Mouse (Mus musculus): ENCODE measurements at regions not wholly inside any gene's neighbourhood (a gene's known extent, or its start where the extent isn't known, plus 50 kb on each side); places are given as distances from the start of the nearest gene placed in this dataset.

GRCm38 (mm10) chr8:115515647-115516046 lies 191.9 kb downstream of the Maf start:
- WGBS (ENCODE audit: insufficient replicate concordance): 44% methylated on average over 4 of the region's 4 CpGs

GRCm38 (mm10) chr8:115514485-115514884 lies 193.1 kb downstream of the Maf start:
- 50% methylated on average over 3 of the region's 3 CpGs for WGBS (ENCODE audit: insufficient replicate concordance)
- Histone ChIP-seq H3K27ac (no peak overlapping the region), H3K9ac (no peak overlapping the region), H3K4me1 (no peaks in the 10 kb centered on the region), H3K27me3 (replicated peaks) (no peaks in the 10 kb centered on the region; the same call in 1 of the 2 replicates), H3K4me2 (no peak overlapping the region), H3K9me3 (replicated peaks) (no peaks in the 10 kb centered on the region), H3K4me3 (no peak overlapping the region), H3K36me3 (no peaks in the 10 kb centered on the region)
- ATAC-seq: no peak

More at GRCm38 (mm10) chr8:115515647-115516046, 191.9 kb downstream of the Maf start:
- H3K9me3 ChIP-seq (replicated peaks): no peaks in the 10 kb centered on the region
- no peak overlapping the region for H3K4me3 ChIP-seq
- no peaks in the 10 kb centered on the region for H3K36me3 ChIP-seq
- no peak overlapping the region for H3K27ac ChIP-seq
- H3K4me1 ChIP-seq: no peaks in the 10 kb centered on the region
- ATAC-seq: no peak
- no peak overlapping the region for H3K9ac ChIP-seq
- H3K27me3 ChIP-seq (replicated peaks): no peaks in the 10 kb centered on the region; the same call in 1 of the 2 replicates
- H3K4me2 ChIP-seq: no peak overlapping the region

- no peaks in the 10 kb centered on the region for H3K27me3 ChIP-seq (replicated peaks)
- H3K36me3 ChIP-seq: no peaks in the 10 kb centered on the region
- 70% methylated on average over 4 of the region's 4 CpGs for WGBS (ENCODE audit: insufficient replicate concordance)
- H3K9ac ChIP-seq: no peak overlapping the region
- no peak for ATAC-seq
- H3K4me1 ChIP-seq: peaks cover 7% of the 10 kb centered on the region; the same call in 1 of the 2 replicates
- H3K4me3 ChIP-seq: no peak overlapping the region
- H3K9me3 ChIP-seq (replicated peaks): no peaks in the 10 kb centered on the region
- H3K27ac ChIP-seq: no peak overlapping the region
- H3K4me2 ChIP-seq: peak overlapping the region; percentile 19; the same call in 1 of the 2 replicates
These were observed 200.4 kb downstream of the Maf start for GRCm38 (mm10) chr8:115507180-115507579.

- Histone ChIP-seq H3K27me3 (replicated peaks) (no peaks in the 10 kb centered on the region), H3K4me2 (peak overlapping the region; percentile 19; the same call in 1 of the 2 replicates), H3K27ac (no peak overlapping the region), H3K9me3 (replicated peaks) (no peaks in the 10 kb centered on the region), H3K4me1 (peaks cover 7% of the 10 kb centered on the region; the same call in 1 of the 2 replicates), H3K4me3 (no peak overlapping the region), H3K36me3 (no peaks in the 10 kb centered on the region), H3K9ac (no peak overlapping the region)
- 11% methylated on average over 10 of the region's 10 CpGs for WGBS (ENCODE audit: insufficient replicate concordance)
- ATAC-seq: peak; percentile 55
These were observed 200.9 kb downstream of the Maf start for GRCm38 (mm10) chr8:115506741-115507140.

GRCm38 (mm10) chr8:115496016-115496415 lies 211.6 kb downstream of the Maf start:
- Histone ChIP-seq H3K27ac (no peak overlapping the region), H3K9me3 (replicated peaks) (no peaks in the 10 kb centered on the region), H3K4me2 (no peak overlapping the region), H3K27me3 (replicated peaks) (no peaks in the 10 kb centered on the region), H3K9ac (no peak overlapping the region), H3K4me1 (no peaks in the 10 kb centered on the region), H3K36me3 (no peaks in the 10 kb centered on the region), H3K4me3 (no peak overlapping the region)
- ATAC-seq: no peak
- WGBS (ENCODE audit: insufficient replicate concordance): 58% methylated on average over 1 of the region's 1 CpGs

GRCm38 (mm10) chr8:115494353-115494752 lies 213.2 kb downstream of the Maf start:
- no peaks in the 10 kb centered on the region for H3K27me3 ChIP-seq (replicated peaks)

GRCm38 (mm10) chr8:115486904-115487303 lies 220.7 kb downstream of the Maf start:
- 26% methylated on average over 3 of the region's 3 CpGs for WGBS (ENCODE audit: insufficient replicate concordance)
- H3K36me3 ChIP-seq: no peaks in the 10 kb centered on the region
- no peak for ATAC-seq
- H3K27me3 ChIP-seq (replicated peaks): no peaks in the 10 kb centered on the region
- H3K27ac ChIP-seq: no peak overlapping the region
- H3K4me2 ChIP-seq: no peak overlapping the region
- no peaks in the 10 kb centered on the region for H3K9me3 ChIP-seq (replicated peaks)
- no peaks in the 10 kb centered on the region for H3K4me1 ChIP-seq
- no peak overlapping the region for H3K9ac ChIP-seq
- no peak overlapping the region for H3K4me3 ChIP-seq

More at GRCm38 (mm10) chr8:115494353-115494752, 213.2 kb downstream of the Maf start:
- no peak overlapping the region for H3K4me2 ChIP-seq
- no peak overlapping the region for H3K9ac ChIP-seq
- WGBS (ENCODE audit: insufficient replicate concordance): 72% methylated on average over 8 of the region's 8 CpGs
- H3K4me3 ChIP-seq: no peak overlapping the region
- no peak for ATAC-seq
- H3K36me3 ChIP-seq: no peaks in the 10 kb centered on the region
- H3K4me1 ChIP-seq: no peaks in the 10 kb centered on the region
- no peaks in the 10 kb centered on the region for H3K9me3 ChIP-seq (replicated peaks)
- no peak overlapping the region for H3K27ac ChIP-seq

DNA sequence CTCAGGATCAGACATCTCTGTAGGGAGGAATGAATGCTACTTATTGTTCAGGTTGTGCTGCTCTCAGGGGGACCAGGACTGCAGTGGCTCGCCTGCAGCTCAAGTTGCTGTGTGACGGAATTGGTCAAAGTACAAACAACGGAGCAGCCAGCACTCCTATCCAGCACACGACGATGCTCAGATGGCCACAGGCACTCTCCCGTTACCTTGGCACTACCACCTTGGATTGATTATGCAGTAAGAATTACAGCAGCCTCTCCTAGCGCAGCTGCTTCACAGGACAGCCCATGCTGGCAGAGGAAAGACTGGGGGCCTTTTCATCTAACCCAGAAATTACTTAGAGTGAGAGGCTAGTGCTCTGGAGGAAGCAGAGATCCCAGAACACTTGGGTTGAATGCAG lies 226.5 kb downstream of the Maf start:
- ATAC-seq: no peak
- no peak overlapping the region for H3K4me2 ChIP-seq
- no peak overlapping the region for H3K9ac ChIP-seq
- no peak overlapping the region for H3K27ac ChIP-seq
- no peaks in the 10 kb centered on the region for H3K4me1 ChIP-seq
- no peak overlapping the region for H3K4me3 ChIP-seq
- H3K36me3 ChIP-seq: no peaks in the 10 kb centered on the region
- WGBS (ENCODE audit: insufficient replicate concordance): 63% methylated on average over 7 of the region's 7 CpGs
- H3K9me3 ChIP-seq (replicated peaks): no peaks in the 10 kb centered on the region
- no peaks in the 10 kb centered on the region for H3K27me3 ChIP-seq (replicated peaks)

- Histone ChIP-seq H3K27me3 (replicated peaks) (peaks cover 9% of the 10 kb centered on the region; the same call in 1 of the 2 replicates), H3K27ac (no peak overlapping the region), H3K9me3 (replicated peaks) (no peaks in the 10 kb centered on the region), H3K4me2 (no peak overlapping the region), H3K4me1 (no peaks in the 10 kb centered on the region), H3K4me3 (no peak overlapping the region), H3K36me3 (no peaks in the 10 kb centered on the region), H3K9ac (no peak overlapping the region)
- ATAC-seq: no peak
- WGBS (ENCODE audit: insufficient replicate concordance): 61% methylated on average over 11 of the region's 11 CpGs
These were observed 229.1 kb downstream of the Maf start for GRCm38 (mm10) chr8:115478406-115479060.

- H3K4me1 ChIP-seq: no peaks in the 10 kb centered on the region
- no peaks in the 10 kb centered on the region for H3K36me3 ChIP-seq
- no peak for ATAC-seq
- no peak overlapping the region for H3K4me2 ChIP-seq
- peaks cover 9% of the 10 kb centered on the region; the same call in 1 of the 2 replicates for H3K27me3 ChIP-seq (replicated peaks)
- H3K27ac ChIP-seq: no peak overlapping the region
- no peaks in the 10 kb centered on the region for H3K9me3 ChIP-seq (replicated peaks)
- no peak overlapping the region for H3K4me3 ChIP-seq
- no peak overlapping the region for H3K9ac ChIP-seq
- 68% methylated on average over 9 of the region's 9 CpGs for WGBS (ENCODE audit: insufficient replicate concordance)
These were observed 231.5 kb downstream of the Maf start for GRCm38 (mm10) chr8:115476071-115476470.

- Histone ChIP-seq H3K9me3 (replicated peaks) (no peaks in the 10 kb centered on the region), H3K27me3 (replicated peaks) (peaks cover 9% of the 10 kb centered on the region; the same call in 1 of the 2 replicates), H3K4me2 (no peak overlapping the region), H3K4me3 (no peak overlapping the region), H3K4me1 (no peaks in the 10 kb centered on the region), H3K36me3 (no peaks in the 10 kb centered on the region), H3K27ac (no peak overlapping the region), H3K9ac (no peak overlapping the region)
- 81% methylated on average over 10 of the region's 10 CpGs for WGBS (ENCODE audit: insufficient replicate concordance)
- no peak for ATAC-seq
These were observed 232.4 kb downstream of the Maf start for GRCm38 (mm10) chr8:115475156-115475555.

GRCm38 (mm10) chr8:115473974-115474373 lies 233.6 kb downstream of the Maf start:
- no peak overlapping the region for H3K4me3 ChIP-seq
- no peaks in the 10 kb centered on the region for H3K4me1 ChIP-seq
- H3K4me2 ChIP-seq: no peak overlapping the region
- H3K9me3 ChIP-seq (replicated peaks): no peaks in the 10 kb centered on the region
- H3K27me3 ChIP-seq (replicated peaks): peaks cover 9% of the 10 kb centered on the region; the same call in 1 of the 2 replicates
- no peak overlapping the region for H3K27ac ChIP-seq
- ATAC-seq: no peak
- WGBS (ENCODE audit: insufficient replicate concordance): 50% methylated on average over 8 of the region's 8 CpGs
- no peak overlapping the region for H3K9ac ChIP-seq
- H3K36me3 ChIP-seq: no peaks in the 10 kb centered on the region

GRCm38 (mm10) chr8:115466553-115466952 lies 241.0 kb downstream of the Maf start:
- ATAC-seq: no peak
- H3K4me3 ChIP-seq: no peak overlapping the region
- 45% methylated on average over 9 of the region's 9 CpGs for WGBS (ENCODE audit: insufficient replicate concordance)
- no peaks in the 10 kb centered on the region for H3K36me3 ChIP-seq
- H3K9me3 ChIP-seq (replicated peaks): no peaks in the 10 kb centered on the region
- no peaks in the 10 kb centered on the region for H3K4me1 ChIP-seq
- H3K27me3 ChIP-seq (replicated peaks): no peaks in the 10 kb centered on the region
- H3K9ac ChIP-seq: no peak overlapping the region
- no peak overlapping the region for H3K27ac ChIP-seq
- H3K4me2 ChIP-seq: no peak overlapping the region

Data from liver, embryonic 12.5 days (tissue).